Mouse (Mus musculus): ENCODE results near the gene Sumf1.

Sumf1 gene

GRCm38 (mm10) chr6:108148435-108148834 lies 36.9 kb downstream of the Sumf1 start:
- no peak for DNase-seq (ENCODE audit: low spot score in 2 of 2)

- no peak for DNase-seq (ENCODE audit: low spot score in 2 of 2)
These were observed 38.7 kb downstream of the Sumf1 start for GRCm38 (mm10) chr6:108146637-108147036.

GRCm38 (mm10) chr6:108145941-108146588 lies 39.3 kb downstream of the Sumf1 start:
- DNase-seq (ENCODE audit: low spot score in 2 of 2), result no peak

GRCm38 (mm10) chr6:108145241-108145640 lies 40.1 kb downstream of the Sumf1 start:
- no peak for DNase-seq (ENCODE audit: low spot score in 2 of 2)

GRCm38 (mm10) chr6:108142796-108143195 lies 42.6 kb downstream of the Sumf1 start:
- DNase-seq (ENCODE audit: low spot score in 2 of 2), result no peak

GRCm38 (mm10) chr6:108140722-108141490 lies 44.5 kb downstream of the Sumf1 start:
- DNase-seq (ENCODE audit: low spot score in 2 of 2), result no peak

GRCm38 (mm10) chr6:108137031-108137430 lies 48.4 kb downstream of the Sumf1 start:
- no peak for DNase-seq (ENCODE audit: low spot score in 2 of 2)

GRCm38 (mm10) chr6:108136286-108136685 lies 49.1 kb downstream of the Sumf1 start:
- DNase-seq (ENCODE audit: low spot score in 2 of 2), result no peak

- DNase-seq (ENCODE audit: low spot score in 2 of 2), result no peak
These were observed 53.0 kb downstream of the Sumf1 start for GRCm38 (mm10) chr6:108132268-108132935.

- no peak for DNase-seq (ENCODE audit: low spot score in 2 of 2)
These were observed 54.7 kb downstream of the Sumf1 start for GRCm38 (mm10) chr6:108130718-108131117.

- DNase-seq (ENCODE audit: low spot score in 2 of 2), result no peak
These were observed 58.8 kb downstream of the Sumf1 start for GRCm38 (mm10) chr6:108126631-108127030.

- DNase-seq (ENCODE audit: low spot score in 2 of 2), result no peak
These were observed 59.9 kb downstream of the Sumf1 start for GRCm38 (mm10) chr6:108125474-108125873.

- DNase-seq (ENCODE audit: low spot score in 2 of 2), result no peak
These were observed 67.5 kb downstream of the Sumf1 start for GRCm38 (mm10) chr6:108117881-108118280.

GRCm38 (mm10) chr6:108114971-108115370 lies 70.4 kb downstream of the Sumf1 start:
- DNase-seq (ENCODE audit: low spot score in 2 of 2), result no peak

- DNase-seq (ENCODE audit: low spot score in 2 of 2), result no peak
These were observed 73.7 kb downstream of the Sumf1 start for GRCm38 (mm10) chr6:108111693-108112092.

GRCm38 (mm10) chr6:108110336-108110735 lies 75.0 kb downstream of the Sumf1 start:
- no peak for DNase-seq (ENCODE audit: low spot score in 2 of 2)

GRCm38 (mm10) chr6:108107376-108107775 lies 78.0 kb downstream of the Sumf1 start:
- DNase-seq (ENCODE audit: low spot score in 2 of 2), result no peak

GRCm38 (mm10) chr6:108101936-108102830 lies 83.2 kb downstream of the Sumf1 start:
- DNase-seq (ENCODE audit: low spot score in 2 of 2), result no peak

GRCm38 (mm10) chr6:108098846-108099217 lies 86.5 kb downstream of the Sumf1 start:
- DNase-seq (ENCODE audit: low spot score in 2 of 2), result no peak

GRCm38 (mm10) chr6:108098171-108098845 lies 87.1 kb downstream of the Sumf1 start:
- DNase-seq (ENCODE audit: low spot score in 2 of 2), result peak; percentile 7 to 59

- no peak for DNase-seq (ENCODE audit: low spot score in 2 of 2)
These were observed 89.9 kb downstream of the Sumf1 start for GRCm38 (mm10) chr6:108095445-108095844.

Data from spleen, postnatal 10 days (tissue).